Mouse (Mus musculus): Measurements from ENCODE around the gene Yipf2.

- no peak for TF ChIP-seq EP300 (IDR thresholded peaks at IDR 0.05; ENCODE audit: low read depth)
- no peak for TF ChIP-seq CTCF (IDR thresholded peaks at IDR 0.05; ENCODE audit: low read depth)
Measured at GRCm38 (mm10) chr9:21564420-21564819, 28.2 kb downstream of the Yipf2 start.
